Mouse (Mus musculus): Measurements from ENCODE around the gene Sntb2.

Gene Sntb2

DNA sequence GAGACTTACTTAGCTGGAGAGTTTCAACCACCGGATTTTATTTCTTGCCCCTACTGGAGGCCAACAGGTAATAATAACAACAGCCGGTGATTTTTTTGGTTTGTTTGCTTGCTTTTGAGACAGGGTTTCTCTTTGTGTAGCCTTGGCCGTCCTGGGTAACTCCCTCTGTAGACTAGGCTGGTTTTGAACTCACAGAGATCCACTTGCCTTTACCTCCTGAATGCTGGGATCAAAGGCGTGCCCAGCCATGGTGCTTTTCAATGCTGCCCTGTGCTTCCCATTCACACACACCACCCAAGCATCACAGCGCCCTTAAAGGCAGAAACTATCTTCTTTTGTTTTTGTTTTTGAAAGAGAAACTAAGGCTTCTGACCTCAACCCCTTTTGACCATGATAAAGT, 5.6 kb upstream of the Sntb2 start:
- DNase-seq (ENCODE audit: low read depth, low spot score), result peak; percentile 23

DNA sequence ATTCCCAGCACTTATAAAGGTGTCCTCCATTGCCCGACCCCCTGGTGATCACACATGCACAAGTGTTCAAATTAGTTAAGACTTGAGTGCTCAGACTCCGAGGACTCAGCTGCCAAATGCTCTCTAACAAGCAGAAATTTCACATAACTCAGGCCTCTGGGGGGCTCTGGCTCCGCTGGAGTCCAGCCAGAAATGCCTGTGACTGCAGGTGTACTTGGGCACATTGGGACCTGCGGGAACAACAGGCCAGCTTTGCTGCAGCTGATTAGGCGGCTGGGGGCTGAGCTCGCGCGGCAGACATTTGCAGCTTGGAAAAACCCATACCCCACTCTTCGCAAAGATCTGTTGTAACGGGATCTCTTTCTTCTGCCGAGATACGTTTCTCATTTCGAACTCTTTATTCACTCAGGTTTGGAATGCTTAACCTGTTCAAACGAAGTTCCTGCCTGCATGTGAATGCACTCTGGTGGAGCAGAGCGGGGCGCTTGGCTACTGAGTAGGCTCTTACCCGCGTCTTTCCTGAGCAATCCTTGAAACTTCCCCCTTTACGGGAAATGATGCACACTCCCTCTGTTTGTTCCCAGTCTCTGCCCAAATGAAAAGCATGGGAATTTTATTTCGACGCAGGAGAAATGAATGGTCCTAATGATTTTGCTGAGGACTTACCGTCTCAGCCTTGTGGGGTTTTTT, 3.0 kb upstream of the Sntb2 start:
- peak; percentile 68 for DNase-seq (ENCODE audit: low read depth, low spot score)

- DNase-seq (ENCODE audit: low read depth, low spot score), result no peak
These were observed 1.9 kb upstream of the Sntb2 start for GRCm38 (mm10) chr8:106933506-106934143.

GRCm38 (mm10) chr8:106934226-106934977, 1.1 kb upstream of the Sntb2 start:
- peak; percentile 54 for DNase-seq (ENCODE audit: low read depth, low spot score)

- peak; percentile 62 for DNase-seq (ENCODE audit: low read depth, low spot score)
These were observed 438 bp downstream of the Sntb2 start for GRCm38 (mm10) chr8:106935899-106936477.

DNA sequence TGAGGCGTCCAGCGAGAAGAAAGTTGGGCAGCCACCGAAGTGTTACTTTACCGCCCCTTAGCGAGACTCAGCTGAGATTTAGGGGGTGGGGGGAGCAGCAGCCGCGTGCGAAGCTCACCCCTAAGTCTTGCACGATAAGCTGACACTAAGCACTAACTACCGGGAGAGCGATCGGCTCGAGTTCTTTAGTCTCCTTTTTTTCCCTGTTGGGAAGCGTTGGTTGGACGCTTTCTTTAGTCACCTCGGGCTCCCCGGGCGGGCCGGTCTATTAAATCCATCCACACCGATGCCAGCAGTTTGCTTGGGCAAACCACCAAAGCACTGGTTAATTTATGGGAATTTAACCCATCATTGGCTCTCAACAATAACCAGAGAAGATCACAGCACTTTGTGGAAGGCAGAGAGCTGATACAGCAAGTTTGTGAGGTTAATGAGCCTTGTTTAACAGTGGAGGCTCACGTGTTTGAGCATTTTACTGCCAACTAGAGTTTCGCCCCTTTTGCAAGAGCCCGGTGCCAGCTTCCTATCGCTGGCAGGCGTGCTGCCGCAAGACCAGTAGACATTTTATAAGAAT, 1.0 kb downstream of the Sntb2 start:
- peak; percentile 44 for DNase-seq (ENCODE audit: low read depth, low spot score)

DNA sequence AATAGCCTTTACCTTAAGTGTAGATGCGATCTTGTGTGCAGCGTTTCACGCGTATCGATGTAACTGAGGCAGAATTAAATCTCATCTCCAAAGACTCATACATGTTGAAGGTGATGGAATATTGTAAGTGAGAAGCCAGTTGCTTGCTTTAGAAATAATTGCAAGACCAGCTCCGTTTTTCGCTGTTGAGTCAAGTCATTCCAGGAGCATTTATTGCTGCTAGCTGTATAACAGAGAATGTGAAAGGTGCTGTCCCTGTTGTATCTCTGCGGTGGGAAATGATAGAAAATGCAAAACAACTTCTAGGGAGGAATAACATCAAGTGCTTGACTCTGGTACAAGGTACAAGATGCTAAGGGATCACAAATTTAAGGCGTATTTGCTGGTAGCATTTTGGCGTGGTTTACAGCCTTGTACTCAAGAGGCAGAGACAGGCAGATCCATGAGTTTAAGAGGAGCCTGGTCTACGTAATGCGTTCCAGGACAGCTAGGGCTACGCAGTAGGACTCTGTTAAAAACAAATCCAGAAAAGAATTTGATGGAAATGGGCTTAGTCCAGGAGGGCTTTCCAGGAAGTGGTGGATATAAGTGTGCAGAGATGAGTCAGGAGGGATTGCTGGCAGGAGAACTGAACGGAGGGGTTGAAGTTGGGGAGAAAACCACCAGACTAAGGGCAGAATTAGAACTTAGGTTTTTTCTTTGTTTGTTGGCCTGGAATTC, 1.7 kb downstream of the Sntb2 start:
- DNase-seq (ENCODE audit: low read depth, low spot score), result no peak

DNA sequence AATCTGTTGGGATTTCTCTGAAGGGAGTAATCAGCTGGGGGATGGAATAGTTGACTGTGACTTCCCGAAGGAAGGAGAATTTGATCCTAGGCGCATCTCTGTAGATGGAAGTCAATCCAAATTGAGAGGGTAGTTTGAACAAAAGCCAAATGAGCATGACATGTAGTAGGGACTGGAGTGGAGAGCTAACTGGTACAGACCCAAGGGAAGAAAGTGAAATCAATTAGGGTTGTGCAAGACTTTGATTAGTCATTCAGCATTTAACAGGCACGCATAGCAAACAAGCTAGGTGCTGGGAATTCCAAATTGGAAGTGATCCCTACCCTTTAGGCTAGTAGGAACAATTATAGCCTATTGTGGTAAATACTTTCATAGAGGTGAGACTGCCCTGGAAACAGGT, 6.3 kb downstream of the Sntb2 start:
- DNase-seq (ENCODE audit: low read depth, low spot score), result no peak

GRCm38 (mm10) chr8:106943874-106944418, 8.4 kb downstream of the Sntb2 start:
- no peak for DNase-seq (ENCODE audit: low read depth, low spot score)

DNA sequence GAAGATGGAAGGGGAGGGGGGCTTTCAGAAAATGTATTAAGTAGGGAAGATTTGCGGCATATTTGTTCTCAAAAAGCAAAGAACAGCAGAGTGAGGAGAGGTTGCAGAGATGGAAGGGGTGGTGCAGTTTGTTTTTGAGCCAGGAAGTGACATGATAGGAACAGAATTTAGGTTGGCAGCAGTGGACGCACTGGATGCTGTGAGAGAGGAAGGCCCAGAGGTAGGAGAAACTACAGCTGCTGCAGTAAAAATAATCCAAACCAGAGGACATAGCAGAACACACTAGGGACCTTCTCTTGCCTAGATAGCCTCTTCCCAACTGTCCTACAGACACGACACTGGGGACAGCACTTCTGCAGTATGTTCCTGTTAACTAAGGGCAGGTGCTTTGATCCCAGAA, 9.2 kb downstream of the Sntb2 start:
- no peak for DNase-seq (ENCODE audit: low read depth, low spot score)

GRCm38 (mm10) chr8:106948678-106949243, 13.2 kb downstream of the Sntb2 start:
- DNase-seq (ENCODE audit: low read depth, low spot score), result no peak

DNA sequence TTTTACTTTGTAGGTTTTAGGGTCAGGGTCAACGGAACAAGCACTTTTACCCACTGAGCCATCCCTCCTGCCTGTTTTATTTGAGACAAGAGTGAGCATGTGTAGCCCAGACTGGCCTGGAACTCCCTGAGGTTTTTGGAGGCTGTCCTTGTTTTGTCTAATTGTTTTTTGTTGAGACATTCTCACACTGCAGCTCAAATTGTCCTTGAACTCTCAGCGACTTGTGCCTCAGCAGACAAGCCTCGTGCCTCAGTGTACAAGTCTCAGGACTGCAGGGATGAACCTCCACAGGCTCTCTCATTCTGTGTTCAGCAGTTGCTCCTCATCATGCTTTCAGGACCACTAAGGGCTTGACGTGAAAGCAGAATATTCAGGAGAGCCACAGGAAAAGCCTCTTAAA, 16.2 kb downstream of the Sntb2 start:
- DNase-seq (ENCODE audit: low read depth, low spot score), result peak; percentile 32

DNA sequence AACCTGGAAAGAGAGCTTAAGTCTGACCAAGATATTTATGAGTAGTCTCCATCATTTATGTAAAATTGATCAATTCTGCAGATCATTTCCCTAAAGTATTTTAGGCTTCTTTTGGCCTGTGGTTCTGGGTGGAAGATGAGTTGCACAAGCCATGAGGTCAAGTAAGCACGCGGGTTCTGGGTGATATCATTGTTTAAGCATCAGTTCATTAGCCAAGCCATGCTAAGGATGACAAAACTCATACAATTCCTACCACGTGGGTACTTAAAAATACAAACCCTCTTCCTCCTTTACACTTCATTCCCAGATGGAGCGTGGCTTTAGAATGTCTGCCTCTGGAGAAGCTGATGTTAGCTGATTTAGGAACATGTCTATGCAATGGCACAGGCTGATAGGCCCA, 18.0 kb downstream of the Sntb2 start:
- no peak for DNase-seq (ENCODE audit: low read depth, low spot score)

DNA sequence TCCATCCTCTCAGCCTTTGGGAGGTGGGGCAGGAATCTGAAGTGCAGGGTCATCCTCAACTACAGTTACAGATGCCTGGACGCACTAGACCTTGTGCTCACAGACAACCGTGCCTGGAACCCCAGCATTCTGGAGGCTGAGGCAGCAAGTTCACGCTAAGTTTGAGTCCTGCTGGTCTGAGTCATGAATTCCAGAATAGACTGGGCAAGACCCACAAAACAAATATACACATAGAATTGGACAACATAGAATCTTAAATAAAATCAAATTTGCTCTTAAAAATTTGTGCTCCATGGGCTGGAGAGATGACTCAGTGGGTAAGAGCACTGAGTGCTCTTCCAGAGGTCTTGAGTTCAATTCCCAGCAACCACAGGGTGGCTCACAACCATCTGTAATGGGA, 21.5 kb downstream of the Sntb2 start:
- no peak for DNase-seq (ENCODE audit: low read depth, low spot score)

- no peak for DNase-seq (ENCODE audit: low read depth, low spot score)
These were observed 22.7 kb downstream of the Sntb2 start for GRCm38 (mm10) chr8:106958212-106958611.

- DNase-seq (ENCODE audit: low read depth, low spot score), result no peak
These were observed 24.1 kb downstream of the Sntb2 start for GRCm38 (mm10) chr8:106959626-106960025.

- no peak for DNase-seq (ENCODE audit: low read depth, low spot score)
These were observed 26.8 kb downstream of the Sntb2 start for GRCm38 (mm10) chr8:106962322-106962721.

DNA sequence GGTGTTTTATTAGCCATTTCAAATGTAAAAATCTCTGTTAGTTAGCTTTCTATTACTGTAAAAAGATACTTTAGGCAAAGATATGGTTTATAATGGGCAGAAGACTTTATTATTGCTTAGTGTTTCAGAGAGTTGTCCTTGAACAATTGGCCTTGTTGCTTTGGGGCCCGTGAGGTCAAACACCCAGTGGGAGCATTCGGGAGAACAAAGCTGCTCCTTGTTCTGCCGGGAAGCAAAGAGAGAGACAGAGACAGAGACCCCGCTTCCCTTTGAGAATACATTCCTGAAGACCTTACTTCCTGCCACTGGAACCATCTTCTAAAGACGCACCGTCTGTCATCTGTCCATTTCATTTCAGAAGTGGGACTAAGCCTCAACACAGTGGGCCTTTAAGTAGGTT, 27.8 kb downstream of the Sntb2 start:
- DNase-seq (ENCODE audit: low read depth, low spot score), result peak; percentile 82

GRCm38 (mm10) chr8:106964573-106964972, 29.0 kb downstream of the Sntb2 start:
- DNase-seq (ENCODE audit: low read depth, low spot score), result peak; percentile 65

DNA sequence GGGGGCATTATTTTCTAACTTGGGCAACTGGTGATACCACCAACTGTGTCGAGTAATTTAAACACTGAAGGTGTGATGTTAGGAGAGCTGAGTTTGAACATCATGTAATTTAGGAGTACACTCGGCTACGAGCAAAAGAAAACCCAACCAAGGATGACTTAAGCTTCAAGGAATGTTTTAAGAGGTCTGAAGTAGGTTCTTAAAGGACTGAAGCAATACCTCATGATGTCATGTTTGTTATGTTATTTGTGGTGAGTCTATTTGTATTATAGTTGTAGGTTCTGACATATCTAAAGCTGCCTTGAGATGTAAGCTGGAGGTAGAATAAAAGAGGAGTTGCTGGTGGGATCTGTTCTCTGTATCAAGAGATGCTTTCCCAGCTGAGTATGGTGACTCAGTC, 34.4 kb downstream of the Sntb2 start:
- no peak for DNase-seq (ENCODE audit: low read depth, low spot score)

- no peak for DNase-seq (ENCODE audit: low read depth, low spot score)
These were observed 36.4 kb downstream of the Sntb2 start for GRCm38 (mm10) chr8:106971916-106972315.

Data from ZHBTc4 (cell line).